Mouse (Mus musculus) spleen, adult 2 months (tissue): Measurements from ENCODE around the gene Gm9913.

Experiments
- CTCF ChIP-seq: fragments of 200-500 bp; IDR thresholded peaks from 2 replicates; pipeline ENCODE4 v1.5.1; 2011; ENCODE audit warnings: mild to moderate bottlenecking, inconsistent platforms; ENCODE audit not compliant: insufficient read depth, insufficient read length, insufficient replicate concordance; ENCODE audit errors: extremely low read depth
- POLR2A ChIP-seq: fragments of 200-500 bp; IDR thresholded peaks from 2 replicates; pipeline ENCODE4 v1.6.1; 2011; ENCODE audit warnings: low read depth, low read length, inconsistent platforms

- TF ChIP-seq POLR2A (no peak), CTCF (no peak)
These were observed 28.7 kb upstream of the Gm9913 start for GRCm38 (mm10) chr2:125476231-125476630.
